Mouse (Mus musculus): ENCODE data around the gene Hist1h2be.
A peak's percentile ranks its signal among the peaks of the same experiment; 100 is the strongest.

Hist1h2be gene

GRCm38 (mm10) chr13:23620733-23621531, at the start of gene Hist1h2be:
TSS of gene Hist1h2be (minus strand) at chr13:23621124.
- DNase-seq: peak; percentile 85

GRCm38 (mm10) chr13:23662536-23662935, 41.6 kb upstream of the Hist1h2be start:
- DNase-seq: peak; percentile 5

GRCm38 (mm10) chr13:23659636-23660366, 38.9 kb upstream of the Hist1h2be start:
- DNase-seq: no peak

- DNase-seq: peak; percentile 48
These were observed 9.7 kb upstream of the Hist1h2be start for GRCm38 (mm10) chr13:23630653-23631052.

- peak; percentile 38 for DNase-seq
These were observed 2.0 kb upstream of the Hist1h2be start for GRCm38 (mm10) chr13:23622861-23623450.

- DNase-seq: peak; percentile 95
These were observed 1.3 kb upstream of the Hist1h2be start, which contains the start of gene Hist1h1e for GRCm38 (mm10) chr13:23622175-23622671. TSS of gene Hist1h1e (minus strand) at chr13:23622558.

- peak; percentile 91 for DNase-seq
These were observed 729 bp upstream of the Hist1h2be start for GRCm38 (mm10) chr13:23621532-23622174.

GRCm38 (mm10) chr13:23620056-23620732, 730 bp downstream of the Hist1h2be start:
- DNase-seq: no peak

- DNase-seq: no peak
These were observed 9.3 kb downstream of the Hist1h2be start for GRCm38 (mm10) chr13:23611638-23612037.

- no peak for DNase-seq
These were observed 10.5 kb downstream of the Hist1h2be start for GRCm38 (mm10) chr13:23610393-23610792.

- no peak for DNase-seq
These were observed 11.1 kb downstream of the Hist1h2be start for GRCm38 (mm10) chr13:23609844-23610243.

GRCm38 (mm10) chr13:23609209-23609608, 11.7 kb downstream of the Hist1h2be start:
- no peak for DNase-seq

GRCm38 (mm10) chr13:23605052-23605451, 15.9 kb downstream of the Hist1h2be start:
- no peak for DNase-seq

GRCm38 (mm10) chr13:23604452-23604851, 16.5 kb downstream of the Hist1h2be start:
- DNase-seq: no peak

- DNase-seq: peak; percentile 36
These were observed 17.7 kb downstream of the Hist1h2be start for GRCm38 (mm10) chr13:23603182-23603699.

GRCm38 (mm10) chr13:23597957-23598356, 23.0 kb downstream of the Hist1h2be start:
- peak; percentile 84 for DNase-seq

- DNase-seq: no peak
These were observed 25.1 kb downstream of the Hist1h2be start for GRCm38 (mm10) chr13:23595622-23596372.

GRCm38 (mm10) chr13:23595185-23595584, 25.7 kb downstream of the Hist1h2be start:
- DNase-seq: no peak

- peak; percentile 49 for DNase-seq
These were observed 27.7 kb downstream of the Hist1h2be start for GRCm38 (mm10) chr13:23593051-23593770.

- no peak for DNase-seq
These were observed 28.3 kb downstream of the Hist1h2be start for GRCm38 (mm10) chr13:23592614-23593013.
